Mouse (Mus musculus): ENCODE measurements around the gene Pttg1ip. TPM values are rescaled to one million over a fixed set of nuclear protein-coding genes. Genes with fewer than 3 reads are reported as not detected.

Gene Pttg1ip
- polyA plus RNA-seq, 1 experiment from 2014 or later, result 57.8 TPM

GRCm38 (mm10) chr10:77596060-77596459 is 14.5 kb downstream of the Pttg1ip start:
- 96% methylated on average over 2 of the region's 2 CpGs for WGBS
- Histone ChIP-seq H3K4me1 (no peaks in the 10 kb centered on the region), H3K27me3 (no peaks in the 10 kb centered on the region), H3K4me3 (no peak overlapping the region), H3K9ac (no peak overlapping the region), H3K9me3 (replicated peaks) (no peaks in the 10 kb centered on the region), H3K4me2 (no peak overlapping the region), H3K36me3 (ENCODE audit: poor library complexity, severe bottlenecking) (peaks cover 78% of the 10 kb centered on the region), H3K27ac (no peak overlapping the region)
- ATAC-seq, result no peak

- WGBS, result 59% methylated on average over 4 of the region's 4 CpGs
- Histone ChIP-seq H3K4me1 (peaks cover 15% of the 10 kb centered on the region), H3K9me3 (replicated peaks) (no peaks in the 10 kb centered on the region), H3K4me3 (no peak overlapping the region), H3K9ac (no peak overlapping the region), H3K27me3 (no peaks in the 10 kb centered on the region), H3K4me2 (no peak overlapping the region), H3K27ac (no peak overlapping the region), H3K36me3 (ENCODE audit: poor library complexity, severe bottlenecking) (peaks cover 20% of the 10 kb centered on the region)
- no peak for ATAC-seq
Measured at GRCm38 (mm10) chr10:77603021-77603420, 21.5 kb downstream of the Pttg1ip start.

- H3K4me1 ChIP-seq, result peaks cover 18% of the 10 kb centered on the region
- no peak overlapping the region for H3K4me2 ChIP-seq
- ATAC-seq, result no peak
- peaks cover 13% of the 10 kb centered on the region for H3K36me3 ChIP-seq (ENCODE audit: poor library complexity, severe bottlenecking)
- no peak overlapping the region for H3K9ac ChIP-seq
- 91% methylated on average over 6 of the region's 6 CpGs for WGBS
- no peaks in the 10 kb centered on the region for H3K9me3 ChIP-seq (replicated peaks)
- no peak overlapping the region for H3K4me3 ChIP-seq
- H3K27me3 ChIP-seq, result no peaks in the 10 kb centered on the region
- no peak overlapping the region for H3K27ac ChIP-seq
Measured at GRCm38 (mm10) chr10:77604111-77604510, 22.6 kb downstream of the Pttg1ip start.

DNA sequence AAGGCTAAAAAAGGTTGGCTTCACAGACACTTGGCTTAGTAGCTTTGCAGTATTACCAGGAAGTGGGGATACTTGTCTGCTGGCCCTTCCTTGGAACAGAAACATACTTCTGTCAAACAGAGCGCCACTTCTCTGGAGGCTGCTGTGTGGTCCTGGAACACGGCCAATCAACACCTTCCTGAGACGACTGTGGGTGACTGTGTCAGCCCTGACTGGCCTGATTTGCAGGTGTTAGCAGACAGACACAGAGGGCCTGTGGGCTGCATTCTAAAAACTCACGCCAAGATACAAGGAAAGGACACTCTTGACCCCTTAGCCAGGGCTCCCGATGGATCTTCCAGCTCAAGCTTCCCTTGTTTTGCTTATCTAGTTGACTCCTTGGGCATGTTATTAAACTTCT is 23.4 kb downstream of the Pttg1ip start:
- ATAC-seq, result no peak
- H3K9ac ChIP-seq, result no peak overlapping the region
- no peak overlapping the region for H3K4me2 ChIP-seq
- 75% methylated on average over 5 of the region's 5 CpGs for WGBS
- no peak overlapping the region for H3K4me3 ChIP-seq
- peaks cover 18% of the 10 kb centered on the region for H3K4me1 ChIP-seq
- peaks cover 16% of the 10 kb centered on the region for H3K36me3 ChIP-seq (ENCODE audit: poor library complexity, severe bottlenecking)
- no peaks in the 10 kb centered on the region for H3K27me3 ChIP-seq
- H3K27ac ChIP-seq, result peak overlapping the region; percentile 92; the same call in 1 of the 2 replicates
- no peaks in the 10 kb centered on the region for H3K9me3 ChIP-seq (replicated peaks)

- peaks cover 20% of the 10 kb centered on the region for H3K36me3 ChIP-seq (ENCODE audit: poor library complexity, severe bottlenecking)
- peak overlapping the region; percentile 79 for H3K4me3 ChIP-seq
- no peak overlapping the region for H3K9ac ChIP-seq
- H3K4me2 ChIP-seq, result peak overlapping the region; percentile 87
- no peaks in the 10 kb centered on the region for H3K9me3 ChIP-seq (replicated peaks)
- 43% methylated on average over 1 of the region's 1 CpGs for WGBS
- peaks cover 20% of the 10 kb centered on the region for H3K4me1 ChIP-seq
- peak; percentile 7; the same call in 1 of the 2 replicates for ATAC-seq
- no peaks in the 10 kb centered on the region for H3K27me3 ChIP-seq
- peak overlapping the region; percentile 92 for H3K27ac ChIP-seq
Measured at GRCm38 (mm10) chr10:77605368-77605767, 23.8 kb downstream of the Pttg1ip start.

DNA sequence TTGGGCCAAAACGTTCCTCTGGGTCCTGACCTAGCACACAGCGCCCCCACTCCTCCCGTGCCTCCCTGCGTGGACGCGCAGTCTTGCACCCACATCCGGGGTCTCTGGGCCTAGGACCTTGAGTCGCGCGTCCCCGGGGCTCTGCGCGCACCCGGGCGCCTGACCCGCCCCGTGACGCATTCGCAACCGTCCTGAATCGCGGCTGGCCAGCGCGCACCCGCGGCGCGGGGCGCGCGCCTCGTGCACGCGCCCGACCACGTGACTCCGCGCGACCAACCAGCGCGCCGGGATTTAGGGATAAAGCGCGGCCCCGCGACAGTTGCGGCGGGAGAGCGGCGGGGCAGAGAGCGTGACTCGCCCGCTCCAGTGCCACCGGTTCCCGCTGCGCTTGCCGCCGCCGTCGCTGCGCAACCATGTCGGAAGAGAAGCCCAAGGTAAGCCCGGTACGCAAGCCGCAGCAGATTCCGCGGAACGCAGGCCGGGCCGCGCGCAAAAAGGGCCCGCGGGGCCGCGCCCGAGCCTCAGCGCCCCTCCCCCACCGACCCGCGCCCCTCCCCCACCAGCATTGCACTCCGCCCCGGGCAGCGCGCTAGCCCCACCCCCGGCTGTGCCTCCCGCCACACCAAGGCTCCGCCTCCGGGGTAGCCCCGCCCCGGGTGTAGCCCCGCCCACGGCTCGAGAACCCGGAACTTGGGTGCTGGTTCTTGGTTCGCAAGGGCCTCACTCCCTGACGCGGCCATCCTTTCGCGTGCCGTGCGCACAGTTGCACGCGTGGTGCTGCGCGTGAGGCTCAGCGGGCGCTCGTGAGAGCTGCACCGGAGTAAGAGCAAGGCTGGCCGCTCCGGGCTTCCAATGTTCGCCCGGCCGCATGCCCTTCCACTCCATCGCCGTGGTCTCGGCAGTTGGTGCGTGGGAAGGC is 24.6 kb downstream of the Pttg1ip start, which contains the start of the genes Sumo3 and Gm49325:
Gene Sumo3 (plus strand): TSS at position 190 of the 919 bp plus-strand sequence.
Gene Gm49325 (plus strand): TSS at position 290 of the 919 bp plus-strand sequence.
- H3K4me2 ChIP-seq, result peak within 1 kb of the TSS; percentile 87
- peaks cover 26% of the 10 kb centered on the region for H3K4me1 ChIP-seq
- peaks cover 28% of the 10 kb centered on the region for H3K36me3 ChIP-seq (ENCODE audit: poor library complexity, severe bottlenecking)
- H3K27ac ChIP-seq, result peak within 1 kb of the TSS; percentile 92
- under 1% methylated on average over 117 of the region's 119 CpGs for WGBS
- peak within 1 kb of the TSS; percentile 85 for H3K9ac ChIP-seq
- peak within 1 kb of the TSS; percentile 79 for H3K4me3 ChIP-seq
- H3K27me3 ChIP-seq, result no peaks in the 10 kb centered on the region
- no peaks in the 10 kb centered on the region for H3K9me3 ChIP-seq (replicated peaks)
- peak; percentile 89 for ATAC-seq

DNA sequence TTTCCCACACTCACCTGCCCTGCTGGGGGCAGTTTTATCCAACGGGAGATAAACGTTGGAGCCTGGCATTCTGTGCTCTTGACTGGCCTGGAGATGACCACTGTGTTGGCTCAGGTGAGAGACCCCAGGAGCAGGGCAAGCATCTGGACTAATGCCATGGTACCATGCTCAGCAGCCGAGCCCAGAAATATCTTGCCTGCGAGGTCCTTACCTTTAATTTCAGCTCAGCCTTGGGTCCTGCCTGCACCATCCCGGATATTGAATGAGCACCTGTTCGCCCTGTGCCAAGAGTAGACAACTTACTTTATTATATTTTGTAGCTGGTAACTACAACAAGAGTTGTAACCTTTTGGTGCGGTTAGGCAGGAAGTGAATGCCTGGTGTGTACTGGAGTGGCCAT is 25.3 kb downstream of the Pttg1ip start:
- ATAC-seq, result peak; percentile 16
- H3K27me3 ChIP-seq, result no peaks in the 10 kb centered on the region
- H3K27ac ChIP-seq, result peak overlapping the region; percentile 92; the same call in 1 of the 2 replicates
- H3K9ac ChIP-seq, result peak overlapping the region; percentile 85
- H3K4me2 ChIP-seq, result peak overlapping the region; percentile 87
- H3K9me3 ChIP-seq (replicated peaks), result no peaks in the 10 kb centered on the region
- H3K36me3 ChIP-seq (ENCODE audit: poor library complexity, severe bottlenecking), result peaks cover 35% of the 10 kb centered on the region
- peaks cover 26% of the 10 kb centered on the region for H3K4me1 ChIP-seq
- H3K4me3 ChIP-seq, result peak overlapping the region; percentile 79
- WGBS, result 45% methylated on average over 7 of the region's 7 CpGs

DNA sequence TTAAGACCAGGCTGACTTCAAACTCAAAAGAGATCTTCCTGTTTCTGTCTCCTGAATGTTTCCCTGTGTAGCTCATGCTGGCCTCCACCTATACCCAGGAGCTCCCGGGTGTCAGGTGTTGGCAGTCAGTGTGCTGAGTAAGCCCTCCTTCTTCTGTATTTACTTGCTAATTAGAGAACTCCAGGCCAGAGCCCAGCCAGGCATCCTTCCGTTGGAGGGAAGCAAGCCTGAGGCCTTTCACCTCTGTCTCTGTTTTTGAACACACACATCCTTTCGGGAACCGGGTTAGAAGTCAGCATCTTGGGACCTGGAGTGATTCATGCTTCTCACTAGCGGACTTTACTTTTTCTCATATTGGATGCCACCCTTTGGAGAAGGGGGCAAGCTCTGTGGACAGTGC is 25.9 kb downstream of the Pttg1ip start:
- no peak overlapping the region for H3K9ac ChIP-seq
- H3K9me3 ChIP-seq (replicated peaks), result no peaks in the 10 kb centered on the region
- H3K4me1 ChIP-seq, result peaks cover 26% of the 10 kb centered on the region
- no peak overlapping the region for H3K27ac ChIP-seq
- peak overlapping the region; percentile 79 for H3K4me3 ChIP-seq
- 74% methylated on average over 5 of the region's 5 CpGs for WGBS
- peaks cover 39% of the 10 kb centered on the region for H3K36me3 ChIP-seq (ENCODE audit: poor library complexity, severe bottlenecking)
- peak overlapping the region; percentile 87 for H3K4me2 ChIP-seq
- H3K27me3 ChIP-seq, result no peaks in the 10 kb centered on the region
- ATAC-seq, result no peak

- H3K9ac ChIP-seq, result no peak overlapping the region
- no peak for ATAC-seq
- no peaks in the 10 kb centered on the region for H3K9me3 ChIP-seq (replicated peaks)
- peaks cover 51% of the 10 kb centered on the region for H3K36me3 ChIP-seq (ENCODE audit: poor library complexity, severe bottlenecking)
- H3K4me3 ChIP-seq, result no peak overlapping the region
- no peak overlapping the region for H3K27ac ChIP-seq
- H3K4me1 ChIP-seq, result peaks cover 26% of the 10 kb centered on the region
- no peaks in the 10 kb centered on the region for H3K27me3 ChIP-seq
- no peak overlapping the region for H3K4me2 ChIP-seq
- WGBS, result 93% methylated on average over 8 of the region's 8 CpGs
Measured at GRCm38 (mm10) chr10:77608589-77608988, 27.1 kb downstream of the Pttg1ip start.

GRCm38 (mm10) chr10:77610221-77610961 is 28.9 kb downstream of the Pttg1ip start:
- H3K27me3 ChIP-seq, result no peaks in the 10 kb centered on the region
- H3K36me3 ChIP-seq (ENCODE audit: poor library complexity, severe bottlenecking), result peaks cover 67% of the 10 kb centered on the region
- no peak overlapping the region; the same call in 1 of the 2 replicates for H3K9ac ChIP-seq
- WGBS, result 92% methylated on average over 8 of the region's 8 CpGs
- peaks cover 26% of the 10 kb centered on the region for H3K4me1 ChIP-seq
- no peak overlapping the region for H3K4me3 ChIP-seq
- no peaks in the 10 kb centered on the region for H3K9me3 ChIP-seq (replicated peaks)
- H3K4me2 ChIP-seq, result no peak overlapping the region
- ATAC-seq, result no peak
- no peak overlapping the region; the same call in 1 of the 2 replicates for H3K27ac ChIP-seq

DNA sequence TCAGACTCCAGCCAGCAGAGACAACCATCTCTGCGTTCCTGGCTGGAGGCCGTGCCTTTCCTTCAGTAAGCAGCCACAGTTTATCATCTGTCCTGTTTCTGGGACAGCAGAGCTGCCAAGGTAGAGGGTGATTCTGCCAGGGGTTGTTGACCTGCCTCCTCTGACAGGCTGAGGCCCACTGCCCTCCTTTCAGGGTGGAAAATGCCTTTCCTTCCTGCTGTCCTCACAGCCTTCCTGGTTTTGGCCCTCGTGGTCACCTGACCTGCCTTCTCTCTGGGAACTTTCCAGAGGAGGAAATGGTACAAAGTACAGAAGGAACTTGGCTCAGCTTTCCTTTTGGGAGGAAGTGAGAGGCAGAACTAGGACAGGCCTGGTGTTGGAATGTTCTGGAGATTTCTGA is 31.9 kb downstream of the Pttg1ip start:
- H3K4me3 ChIP-seq, result no peak overlapping the region
- H3K9ac ChIP-seq, result no peak overlapping the region
- H3K4me1 ChIP-seq, result peaks cover 7% of the 10 kb centered on the region
- ATAC-seq, result no peak
- H3K27me3 ChIP-seq, result no peaks in the 10 kb centered on the region
- H3K4me2 ChIP-seq, result no peak overlapping the region
- no peaks in the 10 kb centered on the region for H3K9me3 ChIP-seq (replicated peaks)
- peaks cover 86% of the 10 kb centered on the region for H3K36me3 ChIP-seq (ENCODE audit: poor library complexity, severe bottlenecking)
- no peak overlapping the region for H3K27ac ChIP-seq
- WGBS, result 100% methylated on average over 3 of the region's 3 CpGs

DNA sequence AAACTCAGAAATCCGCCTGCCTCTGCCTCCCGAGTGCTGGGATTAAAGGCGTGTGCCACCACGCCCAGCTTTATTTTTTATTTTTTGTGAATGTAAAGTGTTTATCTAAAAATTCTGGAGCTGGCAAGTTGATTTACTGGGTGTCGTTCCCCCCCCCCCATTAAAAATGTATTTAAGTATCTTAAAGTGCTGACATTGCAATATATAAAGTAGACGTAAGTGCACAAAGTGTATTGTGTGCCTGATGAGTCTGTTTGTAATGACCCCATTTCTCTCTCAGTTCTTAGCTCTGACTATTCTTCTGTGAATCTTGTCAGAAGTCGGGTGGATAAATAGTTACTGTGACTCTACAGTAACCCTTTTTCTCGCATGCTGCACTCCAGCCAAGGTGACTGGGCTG is 34.1 kb downstream of the Pttg1ip start:
- Histone ChIP-seq H3K4me2 (no peak overlapping the region), H3K36me3 (ENCODE audit: poor library complexity, severe bottlenecking) (peaks cover 79% of the 10 kb centered on the region), H3K27ac (no peak overlapping the region), H3K27me3 (no peaks in the 10 kb centered on the region), H3K9me3 (replicated peaks) (no peaks in the 10 kb centered on the region), H3K4me1 (peaks cover 3% of the 10 kb centered on the region), H3K9ac (no peak overlapping the region), H3K4me3 (no peak overlapping the region)
- 94% methylated on average over 8 of the region's 8 CpGs for WGBS
- no peak for ATAC-seq
